Mouse (Mus musculus) embryonic facial prominence, embryonic 11.5 days (tissue): Measurements from ENCODE around the gene Srsf7. TPM values are rescaled to one million over a fixed set of nuclear protein-coding genes. Genes with fewer than 3 reads are reported as not detected.
A peak's percentile ranks its signal among the peaks of the same experiment; 100 is the strongest.
"Not testable (repeated sequence)": the region's sequence is repeated elsewhere in the genome, so short reads cannot be mapped to it uniquely, and the experiment has no call there.

Source experiments
- ATAC-seq: fragments of 200-750 bp; cut with Nextera tagmentation; replicated peaks from 2 replicates; pipeline ENCODE4 v1.8.0; 2017; ENCODE audit warnings: low read depth; ENCODE audit not compliant: insufficient number of reproducible peaks, low FRiP score, low TSS enrichment
- DNase-seq: peaks from one replicate; pipeline ENCODE4 v3.0.0-alpha.2; 2015; ENCODE audit warnings: low spot score
- H3K27ac ChIP-seq: fragments of 300-500 bp; sonication (generic); replicated peaks from 2 replicates; pipeline ENCODE4 v1.5.1; 2014; ENCODE audit warnings: mild to moderate bottlenecking, low read depth, low read length, control low read depth
- H3K27me3 ChIP-seq: fragments of 300-500 bp; sonication (generic); 2 replicates; pipeline ENCODE4 v1.6.1; 2014; ENCODE audit warnings: mild to moderate bottlenecking, low read length, moderate library complexity, mixed read lengths; ENCODE audit not compliant: control insufficient read depth, insufficient read depth
- H3K36me3 ChIP-seq: fragments of 300-500 bp; sonication (generic); replicated peaks from 2 replicates; pipeline ENCODE4 v1.6.1; 2014; ENCODE audit warnings: low read depth, mild to moderate bottlenecking, low read length, moderate library complexity, mixed read lengths; ENCODE audit not compliant: control insufficient read depth, insufficient read depth
- H3K4me1 ChIP-seq: fragments of 300-500 bp; sonication (generic); 2 replicates; pipeline ENCODE4 v1.6.1; 2014; ENCODE audit warnings: low read length, mixed read lengths; ENCODE audit not compliant: control insufficient read depth, insufficient read depth
- H3K4me2 ChIP-seq: fragments of 300-500 bp; sonication (generic); 2 replicates; pipeline ENCODE4 v1.6.1; 2014; ENCODE audit warnings: low read depth, mild to moderate bottlenecking, control low read depth, low read length, moderate library complexity
- H3K4me3 ChIP-seq: fragments of 300-500 bp; sonication (generic); 2 replicates; pipeline ENCODE4 v1.5.1; 2014; ENCODE audit warnings: low read depth, low read length, control low read depth
- H3K9ac ChIP-seq: fragments of 300-500 bp; sonication (generic); replicated peaks from 2 replicates; pipeline ENCODE4 v1.6.1; 2014; ENCODE audit warnings: mild to moderate bottlenecking, control low read depth, low read length
- H3K9me3 ChIP-seq: fragments of 300-500 bp; sonication (generic); replicated peaks from 2 replicates; pipeline ENCODE4 v1.6.1; 2016; ENCODE audit warnings: mild to moderate bottlenecking, low read length, inconsistent platforms, mixed read lengths; ENCODE audit not compliant: control insufficient read depth
- WGBS: fragments of 180-500 bp; shearing (Covaris S2); extraction: QIAGEN DNeasy Blood & Tissue Kit; methylation state at CpG from one replicate; pipeline ENCODE4 v1.1.7; 2014; 5-methylcytosine and 5-hydroxymethylcytosine counted together
- polyA plus RNA-seq: library from polyadenylated mRNA; unstranded; fragments of >200 nt; fragmentation: Nextera tagmentation; extraction: Ambion mirVana; gene quantifications from 2 replicates; pipeline ENCODE4 v1.2.1, GENCODE M21; 2014

Gene Srsf7
- polyA plus RNA-seq, 1 experiment from 2014 or later, result 1,051 TPM

DNA sequence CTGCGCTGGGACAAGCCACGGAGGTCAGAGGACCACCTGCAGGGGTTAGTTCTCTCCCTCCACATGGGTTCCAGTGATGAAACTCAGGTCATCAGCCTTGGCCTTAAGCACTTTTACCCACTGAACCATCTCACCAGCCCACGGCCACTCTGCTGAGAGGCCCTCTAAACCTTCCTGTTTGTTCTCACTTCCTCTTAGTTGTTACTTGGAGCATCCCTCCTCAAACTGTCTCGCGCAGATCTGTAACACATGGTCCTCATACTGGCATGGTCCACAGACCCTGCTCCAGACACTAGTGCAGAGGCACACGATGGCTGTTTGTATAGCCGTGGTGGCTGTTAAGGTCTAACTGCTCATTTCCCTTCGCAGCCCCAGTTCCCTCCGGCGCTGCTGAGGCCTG is 23.5 kb downstream of the Srsf7 start:
- 86% methylated on average over 8 of the region's 10 CpGs for WGBS
- ATAC-seq, result no peak
- Histone ChIP-seq H3K4me1 (no peaks in the 10 kb centered on the region), H3K27ac (no peak overlapping the region), H3K9ac (no peak overlapping the region), H3K27me3 (no peaks in the 10 kb centered on the region), H3K36me3 (no peaks in the 10 kb centered on the region), H3K4me2 (no peak overlapping the region), H3K9me3 (no peaks in the 10 kb centered on the region), H3K4me3 (no peak overlapping the region)
- no peak for DNase-seq

DNA sequence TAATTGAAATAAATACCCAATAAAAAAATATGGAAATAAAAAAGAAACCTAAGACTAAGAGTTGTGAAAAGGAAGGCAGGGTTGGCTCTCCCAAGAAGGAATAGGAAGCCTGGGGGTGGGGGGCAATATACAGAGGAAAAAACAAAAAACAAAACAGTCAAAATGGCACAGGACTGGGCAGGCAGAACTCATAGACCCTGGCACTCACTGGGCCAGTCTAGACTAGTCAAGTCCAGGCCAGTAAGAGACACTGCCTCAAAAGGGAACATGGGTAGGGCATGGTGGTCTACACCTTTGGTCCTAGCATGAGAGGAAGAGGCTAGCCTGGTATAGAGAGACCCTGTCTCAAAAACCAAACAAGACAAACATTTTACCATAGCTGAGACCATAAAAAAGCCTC is 26.6 kb downstream of the Srsf7 start:
- Histone ChIP-seq H3K4me1 (no peaks in the 10 kb centered on the region), H3K9ac (no peak overlapping the region), H3K4me2 (no peak overlapping the region), H3K9me3 (no peaks in the 10 kb centered on the region), H3K36me3 (no peaks in the 10 kb centered on the region), H3K27me3 (no peaks in the 10 kb centered on the region), H3K4me3 (no peak overlapping the region), H3K27ac (no peak overlapping the region)
- no peak for DNase-seq
- ATAC-seq, result no peak; the same call in 1 of the 2 replicates

DNA sequence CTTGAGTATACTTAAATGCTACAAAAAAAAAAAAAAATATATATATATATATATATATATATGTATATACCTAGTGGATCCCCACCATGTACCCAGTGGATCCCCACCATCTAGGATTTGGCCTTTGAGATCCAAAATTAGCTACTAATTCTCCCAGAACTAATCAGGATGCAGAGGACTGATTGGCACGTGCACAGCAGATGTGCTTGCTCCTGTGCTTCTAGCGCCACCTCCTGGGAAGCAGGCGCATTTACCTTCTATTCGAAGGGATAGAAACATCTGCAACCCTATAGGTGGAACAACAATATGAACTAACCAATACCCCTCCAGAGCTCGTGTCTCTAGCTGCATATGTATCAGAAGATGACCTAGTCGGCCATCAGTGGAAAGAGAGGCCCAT is 27.1 kb downstream of the Srsf7 start:
- no peak overlapping the region for H3K27ac ChIP-seq
- DNase-seq, result peak; percentile 84
- no peaks in the 10 kb centered on the region for H3K9me3 ChIP-seq
- no peaks in the 10 kb centered on the region for H3K27me3 ChIP-seq
- no peak overlapping the region for H3K4me3 ChIP-seq
- no peaks in the 10 kb centered on the region for H3K4me1 ChIP-seq
- no peaks in the 10 kb centered on the region for H3K36me3 ChIP-seq
- 0% methylated on average over 6 of the region's 6 CpGs for WGBS
- no peak overlapping the region for H3K4me2 ChIP-seq
- H3K9ac ChIP-seq, result no peak overlapping the region
- ATAC-seq, result peak; percentile 81

DNA sequence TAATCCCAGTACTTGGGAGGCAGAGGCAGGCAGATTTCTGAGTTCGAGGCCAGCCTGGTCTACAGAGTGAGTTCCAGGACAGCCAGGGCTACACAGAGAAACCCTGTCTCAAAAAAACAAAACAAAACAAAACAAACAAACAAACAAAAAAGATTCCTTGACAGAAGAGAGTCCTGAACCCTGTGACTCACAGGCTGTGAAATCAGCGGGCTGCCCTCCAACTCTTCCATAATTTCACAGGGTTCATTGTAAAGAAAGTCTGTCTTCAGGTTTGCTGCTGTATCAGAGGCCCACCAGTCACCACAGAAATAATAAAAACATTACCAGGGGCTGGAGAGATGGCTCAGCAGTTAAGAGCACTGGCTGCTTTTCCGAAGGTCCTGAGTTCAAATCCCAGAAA is 28.3 kb downstream of the Srsf7 start:
- not testable (repeated sequence) for H3K4me3 ChIP-seq, H3K36me3 ChIP-seq, H3K9me3 ChIP-seq, DNase-seq, H3K9ac ChIP-seq, H3K27me3 ChIP-seq, H3K4me1 ChIP-seq, H3K4me2 ChIP-seq, H3K27ac ChIP-seq, ATAC-seq
- WGBS, result 94% methylated on average over 3 of the region's 3 CpGs

DNA sequence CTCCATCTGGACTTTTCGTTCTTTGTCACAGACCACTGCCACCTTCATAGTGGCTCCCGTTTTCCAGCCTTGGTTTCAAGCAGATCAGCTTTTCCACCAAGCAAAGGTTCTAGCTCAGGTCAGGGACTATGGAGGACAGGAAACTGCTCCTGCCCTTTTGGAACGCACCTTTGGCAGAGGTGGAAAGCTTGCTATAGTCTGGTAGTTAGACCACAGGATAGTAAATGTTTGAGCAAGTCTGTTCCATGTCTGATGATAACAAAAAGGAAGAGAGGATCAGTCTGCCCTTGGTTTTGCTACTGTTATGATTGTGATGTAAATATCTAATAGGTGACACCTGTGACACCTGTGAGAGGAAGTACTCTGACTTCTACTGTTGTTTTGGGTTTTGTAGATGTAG is 31.1 kb downstream of the Srsf7 start:
- H3K4me3 ChIP-seq, result no peak overlapping the region
- no peak overlapping the region for H3K4me2 ChIP-seq
- H3K27me3 ChIP-seq, result no peaks in the 10 kb centered on the region
- no peaks in the 10 kb centered on the region for H3K36me3 ChIP-seq
- DNase-seq (no peak), ATAC-seq (no peak)
- 94% methylated on average over 3 of the region's 3 CpGs for WGBS
- no peaks in the 10 kb centered on the region for H3K4me1 ChIP-seq
- no peaks in the 10 kb centered on the region for H3K9me3 ChIP-seq
- no peak overlapping the region for H3K9ac ChIP-seq
- H3K27ac ChIP-seq, result no peak overlapping the region

DNA sequence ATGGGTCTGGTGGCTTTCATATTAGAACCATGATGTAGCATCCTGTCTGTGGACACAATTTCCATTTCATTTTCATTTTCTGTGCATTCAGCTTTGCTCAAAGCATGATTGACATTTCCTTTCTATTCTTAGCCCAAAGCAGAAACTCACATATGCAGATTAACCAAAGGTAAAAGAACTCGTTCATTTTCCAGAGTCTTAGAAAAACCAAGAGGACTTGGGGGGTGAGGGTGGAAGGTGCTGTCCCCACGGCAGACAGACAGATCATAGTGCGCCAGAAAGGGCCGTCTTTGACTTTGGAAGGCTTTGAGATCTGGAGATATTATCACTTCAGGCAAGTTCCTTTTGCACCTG is 31.7 kb downstream of the Srsf7 start:
- Histone ChIP-seq H3K9me3 (no peaks in the 10 kb centered on the region), H3K36me3 (no peaks in the 10 kb centered on the region), H3K9ac (no peak overlapping the region), H3K4me2 (no peak overlapping the region), H3K27ac (no peak overlapping the region), H3K27me3 (no peaks in the 10 kb centered on the region), H3K4me3 (no peak overlapping the region), H3K4me1 (no peaks in the 10 kb centered on the region)
- ATAC-seq (no peak), DNase-seq (no peak)
- 74% methylated on average over 4 of the region's 4 CpGs for whole genome bisulfite sequencing

DNA sequence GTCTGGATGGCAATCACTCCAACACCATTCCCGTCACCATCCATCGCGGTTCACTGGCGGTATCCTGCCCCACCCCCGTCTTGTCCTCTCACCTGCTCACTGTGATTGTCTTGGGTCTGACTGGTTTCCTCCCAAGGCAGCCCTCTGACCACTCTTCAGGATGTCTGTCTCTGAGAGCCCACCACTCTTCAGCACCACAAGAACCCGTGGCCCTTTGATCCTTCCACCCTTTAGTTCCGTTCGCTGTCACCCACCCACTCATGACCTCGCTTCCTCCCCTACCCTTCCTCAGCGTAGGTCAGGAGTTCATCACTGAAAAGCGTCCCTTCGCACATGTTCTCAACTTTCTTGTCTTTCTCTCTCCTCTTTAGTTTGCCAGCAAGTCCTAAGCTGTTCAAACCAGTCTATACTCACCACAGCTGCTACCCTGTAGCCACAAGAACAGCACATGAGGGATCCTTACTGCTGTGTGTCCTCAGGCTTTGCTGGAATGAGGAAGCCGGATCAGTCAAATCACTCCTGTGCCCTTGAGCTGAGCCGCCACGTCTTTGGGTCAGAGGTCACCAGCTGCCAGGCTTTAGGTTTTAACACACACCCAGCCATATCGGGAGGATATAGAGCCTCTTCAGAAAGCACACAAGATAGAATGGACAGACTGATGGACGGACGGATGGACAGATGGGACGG is 32.3 kb downstream of the Srsf7 start:
- Histone ChIP-seq H3K9ac (no peak overlapping the region), H3K4me1 (no peaks in the 10 kb centered on the region), H3K27me3 (no peaks in the 10 kb centered on the region), H3K36me3 (no peaks in the 10 kb centered on the region), H3K9me3 (no peaks in the 10 kb centered on the region), H3K4me3 (no peak overlapping the region), H3K27ac (no peak overlapping the region), H3K4me2 (no peak overlapping the region)
- DNase-seq, result no peak
- 63% methylated on average over 19 of the region's 19 CpGs for WGBS
- no peak for ATAC-seq

DNA sequence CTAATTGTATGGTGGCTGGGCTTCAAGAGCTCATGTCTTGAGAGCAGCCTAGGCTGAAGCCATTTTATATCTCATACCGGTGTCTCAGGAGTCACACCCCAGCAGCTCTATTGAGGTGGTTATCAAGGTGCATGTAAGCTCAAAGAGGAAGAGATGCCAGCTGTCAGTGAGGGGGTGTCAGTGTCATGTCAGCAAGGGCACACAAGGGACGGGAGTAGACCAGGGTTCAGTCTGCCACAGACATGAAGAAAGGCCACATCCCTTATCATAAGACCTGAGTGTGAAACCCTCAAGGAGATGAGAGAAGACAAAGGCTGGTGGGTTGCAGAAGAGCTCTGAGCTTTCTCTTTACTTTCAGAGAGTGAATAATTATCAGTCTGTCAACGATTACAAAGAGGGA is 33.0 kb downstream of the Srsf7 start:
- Histone ChIP-seq H3K27me3 (no peaks in the 10 kb centered on the region), H3K4me2 (no peak overlapping the region), H3K4me3 (no peak overlapping the region), H3K27ac (no peak overlapping the region), H3K9ac (no peak overlapping the region), H3K4me1 (no peaks in the 10 kb centered on the region), H3K36me3 (no peaks in the 10 kb centered on the region), H3K9me3 (no peaks in the 10 kb centered on the region)
- WGBS, result 88% methylated on average over 3 of the region's 3 CpGs
- ATAC-seq (no peak), DNase-seq (no peak)
